Mouse (Mus musculus) liver, adult 2 months (tissue): ENCODE measurements around the gene BC034090.

Experiments
- CTCF ChIP-seq: fragments of 200-500 bp; IDR thresholded peaks from 2 replicates; pipeline ENCODE4 v1.5.1; 2011; ENCODE audit warnings: low read depth, low read length, control low read depth
- POLR2A ChIP-seq: fragments of 200-500 bp; IDR thresholded peaks from 2 replicates; pipeline ENCODE4 v1.6.1; 2011; ENCODE audit warnings: low read length, control low read depth; ENCODE audit not compliant: insufficient read depth; ENCODE audit errors: extremely low read depth

DNA sequence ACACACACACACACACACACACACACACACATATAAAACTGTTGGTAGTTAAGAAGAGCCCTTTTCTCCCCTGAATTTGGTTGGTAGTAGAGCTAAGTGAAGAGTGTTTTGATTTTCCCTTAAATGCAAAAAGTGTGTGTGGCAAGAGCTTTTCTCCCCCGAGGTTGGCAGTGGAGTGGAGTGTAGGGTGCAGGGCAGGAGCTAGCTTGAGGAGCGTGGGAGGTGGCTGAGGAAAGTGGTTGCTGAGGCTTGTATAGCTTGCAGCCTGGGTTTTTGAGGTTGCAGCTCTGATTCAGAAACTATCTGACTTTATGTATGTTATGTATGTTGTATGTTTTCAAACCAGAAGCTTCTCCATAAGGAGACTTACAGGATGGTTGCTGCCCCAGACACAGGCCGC lies 76.8 kb downstream of the BC034090 start:
- TF ChIP-seq CTCF (no peak), POLR2A (no peak)
